Mouse (Mus musculus): ENCODE measurements around the gene Nccrp1.

Nccrp1 gene

GRCm38 (mm10) chr7:28547154-28547553 lies at the start of gene Nccrp1:
TSS of gene Nccrp1 (minus strand) at chr7:28547254.
- DNase-seq (ENCODE audit: low read depth), result no peak

- DNase-seq (ENCODE audit: low read depth), result no peak
Observed at GRCm38 (mm10) chr7:28595751-28596435, 48.8 kb upstream of the Nccrp1 start.

DNA sequence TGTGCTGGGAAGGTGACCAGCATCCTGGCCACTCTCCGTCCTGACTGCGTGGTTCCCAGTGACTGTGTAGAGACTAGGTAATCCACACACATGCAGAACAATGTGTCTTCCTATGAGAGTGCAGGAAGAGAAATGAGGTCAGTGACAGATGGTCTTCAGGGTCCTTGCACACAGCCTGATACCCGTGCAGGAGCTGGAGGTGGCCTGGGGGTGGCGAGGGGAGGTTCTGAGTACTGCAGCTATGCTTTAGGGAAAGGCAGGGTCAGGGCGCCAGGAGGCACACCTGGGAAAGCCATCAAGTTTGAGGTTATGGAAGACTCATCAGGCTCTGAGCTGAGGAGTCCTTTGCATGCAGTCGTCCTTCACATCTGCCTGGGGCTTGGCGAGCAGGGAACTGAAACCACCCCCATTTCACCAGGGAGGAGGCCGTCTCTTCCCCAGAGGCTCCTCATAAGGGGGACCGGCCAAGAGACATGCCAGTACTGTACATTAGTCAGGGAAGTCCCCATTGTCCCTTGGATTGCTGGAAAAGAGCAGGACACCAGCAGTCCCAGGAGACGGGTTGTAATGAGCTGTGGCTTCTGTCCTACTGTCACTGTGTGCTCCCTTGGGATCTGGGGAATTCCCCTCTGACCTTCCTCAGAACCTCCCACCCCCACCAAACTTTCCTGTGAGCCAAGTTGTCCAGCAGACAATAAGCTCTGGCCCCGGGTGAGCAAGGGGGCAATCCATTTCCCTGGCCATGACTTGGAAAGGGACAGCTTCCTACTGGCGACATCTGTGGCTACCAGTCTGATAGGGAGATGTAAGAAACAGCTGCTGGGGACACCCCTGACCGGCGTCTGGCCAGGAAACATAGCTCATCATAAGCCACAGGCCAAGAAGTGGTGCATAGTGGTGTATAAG lies 46.4 kb upstream of the Nccrp1 start:
- no peak for DNase-seq (ENCODE audit: low read depth)

DNA sequence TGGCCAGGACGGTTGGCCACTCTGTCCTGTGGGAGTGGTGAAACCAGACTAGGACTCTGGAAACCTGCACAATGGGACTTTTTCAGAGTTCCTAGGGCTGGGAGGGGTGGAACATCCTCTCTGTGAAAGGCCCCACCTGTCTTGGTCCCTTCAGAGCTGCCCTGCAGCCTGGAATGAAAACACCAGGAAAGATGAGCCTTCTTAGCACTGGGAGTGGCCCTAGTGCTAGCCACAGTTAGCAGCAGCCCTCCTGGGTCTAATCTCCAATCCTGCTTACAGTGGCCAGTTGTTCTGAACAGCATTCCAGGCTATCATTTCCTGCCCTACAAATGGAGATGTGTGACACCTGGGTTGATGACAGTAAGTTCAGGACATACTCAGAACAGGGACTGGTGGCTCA lies 44.8 kb upstream of the Nccrp1 start:
- DNase-seq (ENCODE audit: low read depth), result no peak

GRCm38 (mm10) chr7:28587644-28588043 lies 40.6 kb upstream of the Nccrp1 start:
- DNase-seq (ENCODE audit: low read depth), result no peak

GRCm38 (mm10) chr7:28586663-28587411 lies 39.8 kb upstream of the Nccrp1 start:
- DNase-seq (ENCODE audit: low read depth), result no peak

DNA sequence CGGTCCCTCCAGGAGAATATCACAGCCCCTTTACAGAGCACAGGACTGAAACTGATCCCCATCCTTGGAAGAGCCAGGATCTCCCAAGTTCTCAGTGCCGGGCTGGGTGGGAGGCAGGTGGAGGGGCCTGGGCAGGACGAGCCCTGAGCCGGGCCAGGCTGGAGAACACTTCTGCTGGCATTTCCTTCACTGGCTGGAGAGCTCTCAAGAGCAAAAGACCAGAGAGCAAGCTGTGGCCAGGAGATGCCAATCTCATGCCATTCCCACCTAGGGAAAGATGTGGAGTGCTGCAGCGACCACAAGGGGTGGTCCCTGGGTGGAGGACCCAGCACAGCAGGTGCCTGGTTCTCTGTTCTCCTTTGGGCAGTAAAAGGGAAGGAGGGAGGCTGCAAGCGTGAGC lies 37.9 kb upstream of the Nccrp1 start:
- no peak for DNase-seq (ENCODE audit: low read depth)

GRCm38 (mm10) chr7:28584468-28584867 lies 37.4 kb upstream of the Nccrp1 start:
- no peak for DNase-seq (ENCODE audit: low read depth)

GRCm38 (mm10) chr7:28583570-28584344 lies 36.7 kb upstream of the Nccrp1 start:
- no peak for DNase-seq (ENCODE audit: low read depth)

DNA sequence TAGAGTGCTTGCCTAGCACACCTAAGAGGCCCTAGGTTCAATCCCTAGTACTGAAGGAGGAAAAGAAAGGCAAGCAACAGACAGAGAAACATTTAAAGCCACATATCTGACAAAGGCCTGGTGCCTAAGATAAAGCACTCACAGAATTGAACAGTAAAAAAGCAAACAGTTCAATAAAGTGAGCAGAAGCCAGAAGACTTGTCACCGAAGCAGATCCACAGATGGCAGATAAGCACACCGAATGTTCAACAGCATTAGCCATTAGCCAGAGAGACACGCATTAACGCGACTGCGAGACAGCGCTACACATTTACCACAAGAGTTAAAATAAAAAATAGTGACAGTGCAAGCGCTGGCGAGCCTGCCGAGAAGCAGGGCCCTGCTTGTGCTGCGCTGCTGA lies 35.8 kb upstream of the Nccrp1 start:
- DNase-seq (ENCODE audit: low read depth), result no peak

DNA sequence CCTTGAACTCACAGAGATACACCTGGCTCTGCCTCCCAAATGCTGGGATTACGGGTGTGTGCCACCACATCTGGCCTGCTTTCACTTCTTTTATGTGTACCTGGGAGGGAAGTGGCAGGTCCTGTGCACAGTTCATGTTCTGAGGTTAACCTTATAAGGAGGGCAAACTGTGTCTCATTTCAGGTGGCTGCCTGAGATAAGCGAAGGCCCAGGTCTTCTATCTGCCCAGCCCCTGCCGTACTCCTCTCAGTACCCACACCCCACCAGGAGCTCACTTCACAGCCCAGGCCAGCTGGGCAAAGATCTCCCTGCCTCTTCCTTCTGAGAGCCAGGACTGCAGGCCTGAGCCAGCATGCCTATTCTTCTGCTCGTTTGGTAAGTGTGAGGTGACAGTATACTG lies 34.7 kb upstream of the Nccrp1 start:
- DNase-seq (ENCODE audit: low read depth), result no peak

DNA sequence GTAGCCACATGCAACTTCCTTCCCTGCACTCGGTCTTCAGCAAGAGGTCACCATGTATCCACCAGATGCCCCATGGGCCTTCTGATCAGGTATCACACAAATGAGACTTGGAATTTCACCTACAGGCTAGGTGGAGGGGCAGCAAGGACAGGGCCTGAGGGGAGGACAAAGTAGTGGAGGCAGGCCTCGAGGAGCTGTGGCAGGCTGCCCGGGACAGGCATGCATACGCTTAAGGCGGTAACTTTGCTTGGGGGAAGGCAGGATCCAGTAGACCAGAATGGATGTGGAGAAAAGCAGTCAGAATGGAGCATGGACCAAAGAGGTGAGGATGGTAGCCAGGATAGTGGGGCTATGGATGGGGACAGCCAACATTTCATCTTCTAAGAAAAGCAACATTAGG lies 32.8 kb upstream of the Nccrp1 start:
- DNase-seq (ENCODE audit: low read depth), result no peak

DNA sequence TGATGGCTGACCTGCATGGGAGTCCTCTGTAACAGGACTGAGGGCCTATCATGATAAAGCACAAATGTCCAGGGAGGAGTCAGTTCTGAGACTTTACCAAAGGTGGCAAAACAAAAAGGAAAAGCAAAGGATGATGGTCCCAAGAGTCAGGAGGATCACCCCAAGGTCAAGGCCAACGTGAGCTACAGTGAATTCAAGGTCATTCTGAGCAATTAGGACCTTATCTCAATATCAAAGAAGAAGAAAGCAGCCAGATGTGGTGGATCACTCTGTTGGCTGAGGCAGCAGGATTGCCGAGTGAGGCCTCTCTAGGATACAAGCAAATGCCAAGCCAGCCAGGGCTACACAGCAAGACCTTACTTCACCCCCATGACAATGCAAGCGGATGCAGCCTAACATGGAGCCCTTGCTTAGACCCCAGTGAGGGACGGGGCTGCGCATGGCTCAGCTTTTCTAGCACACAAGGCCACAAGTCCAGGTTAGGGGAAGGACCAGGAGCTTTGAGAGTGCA lies 31.5 kb upstream of the Nccrp1 start:
- DNase-seq (ENCODE audit: low read depth), result no peak

- DNase-seq (ENCODE audit: low read depth), result no peak
Observed at GRCm38 (mm10) chr7:28577826-28578542, 30.9 kb upstream of the Nccrp1 start.

- no peak for DNase-seq (ENCODE audit: low read depth)
Observed at GRCm38 (mm10) chr7:28576271-28576914, 29.3 kb upstream of the Nccrp1 start.

DNA sequence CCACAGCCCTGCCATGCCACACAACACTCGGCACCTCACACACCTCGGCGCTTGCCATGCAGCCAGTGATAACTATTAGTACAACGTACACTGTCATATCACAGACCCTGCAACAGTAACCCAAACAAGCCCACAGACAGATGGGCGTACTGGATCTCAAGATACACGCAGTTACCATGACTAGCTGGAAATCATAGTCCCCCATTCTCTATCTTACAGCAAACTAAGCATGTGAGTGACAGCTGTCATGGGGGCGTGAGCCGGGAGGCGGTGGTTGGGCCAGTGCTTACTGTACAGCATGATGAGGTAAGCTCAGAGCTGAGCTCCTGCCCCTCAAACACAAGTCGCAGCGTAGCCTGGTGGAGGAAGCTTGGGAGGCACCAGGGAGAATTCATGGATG lies 28.5 kb upstream of the Nccrp1 start:
- DNase-seq (ENCODE audit: low read depth), result no peak

DNA sequence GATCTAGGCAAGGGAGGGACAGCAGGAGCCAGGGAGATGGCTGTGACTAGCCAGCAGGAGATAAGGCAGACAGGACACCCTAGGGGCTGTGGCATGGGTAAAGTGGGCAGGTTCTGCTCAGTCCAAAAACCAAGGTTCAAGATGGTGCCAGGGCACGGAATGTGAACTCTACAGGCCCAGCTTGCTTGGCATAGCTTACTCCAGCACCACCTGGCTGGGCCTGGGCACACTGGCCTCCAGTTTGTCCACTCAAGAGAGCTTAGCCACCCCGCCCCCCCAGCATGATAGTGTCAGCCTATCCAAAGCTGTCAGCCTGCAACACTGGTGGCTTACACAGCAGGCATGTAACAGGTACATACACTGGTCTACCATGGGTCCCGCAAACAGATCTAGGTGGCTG lies 26.2 kb upstream of the Nccrp1 start:
- DNase-seq (ENCODE audit: low read depth), result no peak

DNA sequence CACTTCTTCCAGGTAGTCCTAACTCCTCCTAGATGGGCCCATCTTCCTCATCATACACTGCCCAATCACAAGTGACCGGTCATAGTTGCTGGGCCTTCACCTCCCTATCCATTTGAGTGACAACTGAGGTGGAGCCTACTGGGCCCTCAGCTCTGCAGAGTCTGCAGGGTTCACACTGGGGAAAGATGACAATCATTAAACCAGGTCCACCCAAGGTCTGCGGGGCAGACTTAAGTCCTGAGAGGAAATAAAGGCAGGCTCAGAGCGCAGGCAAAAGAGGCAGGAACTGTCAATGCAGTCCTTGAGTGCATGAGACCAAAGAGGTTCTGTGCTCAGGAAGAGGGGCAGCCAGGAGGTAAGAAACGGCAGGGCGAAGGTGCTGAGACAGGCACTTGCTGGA lies 25.6 kb upstream of the Nccrp1 start:
- no peak for DNase-seq (ENCODE audit: low read depth)

DNA sequence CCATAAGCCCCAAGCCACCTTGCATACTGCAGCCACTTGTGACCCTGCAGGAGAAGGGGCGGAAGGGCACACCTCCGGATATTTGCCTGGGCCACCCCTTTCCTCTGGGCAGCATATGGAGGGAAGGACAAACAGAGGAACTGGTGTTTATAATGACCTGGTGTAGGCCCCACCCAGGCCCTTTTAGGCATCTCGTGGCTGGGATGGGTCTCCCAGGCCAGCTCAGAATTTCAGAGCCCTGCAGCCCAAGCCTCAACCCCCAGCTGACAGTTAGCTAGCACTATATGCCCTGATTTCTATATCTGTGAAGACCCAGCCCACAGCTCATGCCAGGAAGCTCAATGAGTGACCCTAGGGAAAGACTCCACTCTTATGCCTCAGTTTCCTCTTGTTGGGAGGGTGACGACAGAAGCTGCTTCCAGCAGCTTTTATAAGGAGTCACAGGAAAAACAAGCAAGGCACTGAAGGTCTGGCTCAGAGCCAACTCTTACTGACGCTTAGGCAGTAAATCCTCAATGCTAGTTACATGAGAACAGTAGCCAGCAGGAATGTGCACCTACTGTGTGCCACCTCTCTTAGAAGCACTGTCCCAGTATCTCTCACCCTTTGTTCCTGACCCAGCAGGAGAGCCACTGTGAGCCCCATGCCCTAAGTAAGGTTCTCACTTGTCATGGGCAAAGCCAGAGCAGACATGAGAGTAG lies 24.1 kb upstream of the Nccrp1 start:
- no peak for DNase-seq (ENCODE audit: low read depth)

All from naive thymus-derived CD4-positive, alpha-beta T cell, adult 2 months (primary cell).